Mouse (Mus musculus): Measurements from ENCODE around the gene Ttc13. TPM values are rescaled to one million over a fixed set of nuclear protein-coding genes. Genes with fewer than 3 reads are reported as not detected.

Ttc13 gene
- total RNA-seq, 2 experiments from 2014 or later = 26.0 to 34.8 TPM

Other genes with a start within 250 kb of the Ttc13 start
- 6.7 and 9.4 TPM in 2 replicates for gene Cog2, start 201.2 kb downstream of the Ttc13 start, total RNA-seq (2015; ENCODE audit: low replicate concordance)
- gene Cog2, start 201.2 kb downstream of the Ttc13 start, total RNA-seq (2017; ENCODE audit: low replicate concordance) = 14.5 and 18.4 TPM in 2 replicates
- 1.1 and 2.5 TPM in 2 replicates for gene Agt, start 152.3 kb downstream of the Ttc13 start, total RNA-seq (2015; ENCODE audit: low replicate concordance)
- not detected in 2 replicates for gene Agt, start 152.3 kb downstream of the Ttc13 start, total RNA-seq (2017; ENCODE audit: low replicate concordance)
- not detected in 2 replicates for gene Capn9, start 145.9 kb downstream of the Ttc13 start, total RNA-seq (2015; ENCODE audit: low replicate concordance)
- not detected in 2 replicates for gene Capn9, start 145.9 kb downstream of the Ttc13 start, total RNA-seq (2017; ENCODE audit: low replicate concordance)
- 38.6 and 42.8 TPM in 2 replicates for gene 2310022B05Rik, start 58.6 kb downstream of the Ttc13 start, total RNA-seq (2015; ENCODE audit: low replicate concordance)
- gene 2310022B05Rik, start 58.6 kb downstream of the Ttc13 start, total RNA-seq (2017; ENCODE audit: low replicate concordance) = 12.5 and 17.8 TPM in 2 replicates
- gene Arv1, start 156 bp upstream of the Ttc13 start, total RNA-seq (2015; ENCODE audit: low replicate concordance) = 1.7 TPM in 1 of 2 replicates, not detected in the other
- gene Arv1, start 156 bp upstream of the Ttc13 start, total RNA-seq (2017; ENCODE audit: low replicate concordance) = 2.3 TPM in 1 of 2 replicates, not detected in the other
- not detected in 2 replicates for gene Fam89a, start 29.8 kb upstream of the Ttc13 start, total RNA-seq (2015; ENCODE audit: low replicate concordance)
- not detected in 2 replicates for gene Fam89a, start 29.8 kb upstream of the Ttc13 start, total RNA-seq (2017; ENCODE audit: low replicate concordance)
- not detected in 2 replicates for gene Trim67, start 71.1 kb upstream of the Ttc13 start, total RNA-seq (2015; ENCODE audit: low replicate concordance)
- not detected in 2 replicates for gene Trim67, start 71.1 kb upstream of the Ttc13 start, total RNA-seq (2017; ENCODE audit: low replicate concordance)
- gene Gnpat, start 141.1 kb upstream of the Ttc13 start, total RNA-seq (2015; ENCODE audit: low replicate concordance) = 35.2 and 40.4 TPM in 2 replicates
- 22.5 and 31.8 TPM in 2 replicates for gene Gnpat, start 141.1 kb upstream of the Ttc13 start, total RNA-seq (2017; ENCODE audit: low replicate concordance)
- gene 2810004N23Rik, start 141.1 kb upstream of the Ttc13 start, total RNA-seq (2015; ENCODE audit: low replicate concordance) = 4.0 and 5.4 TPM in 2 replicates
- gene 2810004N23Rik, start 141.1 kb upstream of the Ttc13 start, total RNA-seq (2017; ENCODE audit: low replicate concordance) = 5.7 and 7.4 TPM in 2 replicates
- gene Exoc8, start 175.7 kb upstream of the Ttc13 start, total RNA-seq (2015; ENCODE audit: low replicate concordance) = 1.8 and 7.1 TPM in 2 replicates
- gene Exoc8, start 175.7 kb upstream of the Ttc13 start, total RNA-seq (2017; ENCODE audit: low replicate concordance) = 7.9 and 11.4 TPM in 2 replicates
- gene Sprtn, start 175.9 kb upstream of the Ttc13 start, total RNA-seq (2015; ENCODE audit: low replicate concordance) = 15.9 and 17.7 TPM in 2 replicates
- 16.6 and 20.2 TPM in 2 replicates for gene Sprtn, start 175.9 kb upstream of the Ttc13 start, total RNA-seq (2017; ENCODE audit: low replicate concordance)
- gene Egln1, start 227.3 kb upstream of the Ttc13 start, total RNA-seq (2015; ENCODE audit: low replicate concordance) = 2.5 and 5.4 TPM in 2 replicates
- gene Egln1, start 227.3 kb upstream of the Ttc13 start, total RNA-seq (2017; ENCODE audit: low replicate concordance) = 2.2 and 2.9 TPM in 2 replicates

Data from erythroid progenitor cell, adult 5-6 weeks (primary cell).